Mouse (Mus musculus): Measurements from ENCODE around the gene Herc3. TPM values are rescaled to one million over a fixed set of nuclear protein-coding genes. Genes with fewer than 3 reads are reported as not detected.

Gene Herc3
- polyA plus RNA-seq, 1 experiment from 2014 or later, result 13.8 TPM

GRCm38 (mm10) chr6:58904551-58904950 is 73.3 kb downstream of the Herc3 start:
- no peak for ATAC-seq
- Histone ChIP-seq H3K4me1 (replicated peaks) (no peaks in the 10 kb centered on the region), H3K27me3 (replicated peaks) (no peaks in the 10 kb centered on the region), H3K9ac (no peak overlapping the region), H3K36me3 (peaks cover 2% of the 10 kb centered on the region; the same call in 1 of the 2 replicates), H3K4me2 (replicated peaks) (no peak overlapping the region), H3K4me3 (replicated peaks) (no peak overlapping the region), H3K9me3 (no peaks in the 10 kb centered on the region; the same call in 1 of the 2 replicates), H3K27ac (no peak overlapping the region)
- WGBS, result 57% methylated on average over 3 of the region's 3 CpGs

- Histone ChIP-seq H3K4me1 (replicated peaks) (no peaks in the 10 kb centered on the region), H3K9ac (peak within 1 kb of the TSS; percentile 39; the same call in 1 of the 2 replicates), H3K4me2 (replicated peaks) (peak within 1 kb of the TSS; percentile 69), H3K4me3 (replicated peaks) (peak within 1 kb of the TSS; percentile 43), H3K27me3 (replicated peaks) (no peaks in the 10 kb centered on the region), H3K36me3 (peaks cover 2% of the 10 kb centered on the region; the same call in 1 of the 2 replicates), H3K9me3 (no peaks in the 10 kb centered on the region; the same call in 1 of the 2 replicates), H3K27ac (no peak within 1 kb of the TSS)
- ATAC-seq, result peak; percentile 82
- WGBS, result 36% methylated on average over 34 of the region's 34 CpGs
Observed at GRCm38 (mm10) chr6:58906852-58907261, 75.6 kb downstream of the Herc3 start, which contains the start of gene Nap1l5. TSS of gene Nap1l5 (minus strand) at chr6:58907076.

- no peaks in the 10 kb centered on the region for H3K4me1 ChIP-seq (replicated peaks)
- no peaks in the 10 kb centered on the region for H3K27me3 ChIP-seq (replicated peaks)
- H3K4me2 ChIP-seq (replicated peaks), result peak overlapping the region; percentile 69
- H3K9ac ChIP-seq, result no peak overlapping the region
- WGBS, result 87% methylated on average over 8 of the region's 8 CpGs
- no peak overlapping the region for H3K27ac ChIP-seq
- H3K4me3 ChIP-seq (replicated peaks), result 0 out of 2 replicates have a peak overlapping the region, but pooled peaks have one; percentile 43
- peaks cover 2% of the 10 kb centered on the region; the same call in 1 of the 2 replicates for H3K36me3 ChIP-seq
- no peaks in the 10 kb centered on the region; the same call in 1 of the 2 replicates for H3K9me3 ChIP-seq
- ATAC-seq, result no peak
Observed at GRCm38 (mm10) chr6:58907336-58907735, 76.1 kb downstream of the Herc3 start.

GRCm38 (mm10) chr6:58907791-58908190 is 76.5 kb downstream of the Herc3 start:
- Histone ChIP-seq H3K4me2 (replicated peaks) (no peak overlapping the region), H3K36me3 (peaks cover 2% of the 10 kb centered on the region; the same call in 1 of the 2 replicates), H3K9ac (no peak overlapping the region), H3K27ac (no peak overlapping the region), H3K4me1 (replicated peaks) (no peaks in the 10 kb centered on the region), H3K9me3 (no peaks in the 10 kb centered on the region; the same call in 1 of the 2 replicates), H3K27me3 (replicated peaks) (no peaks in the 10 kb centered on the region), H3K4me3 (replicated peaks) (no peak overlapping the region)
- no peak for ATAC-seq
- 82% methylated on average over 2 of the region's 2 CpGs for WGBS

GRCm38 (mm10) chr6:58912842-58913241 is 81.6 kb downstream of the Herc3 start:
- Histone ChIP-seq H3K27me3 (replicated peaks) (no peaks in the 10 kb centered on the region), H3K9ac (no peak overlapping the region), H3K4me2 (replicated peaks) (no peak overlapping the region), H3K4me3 (replicated peaks) (no peak overlapping the region), H3K9me3 (no peaks in the 10 kb centered on the region), H3K36me3 (no peaks in the 10 kb centered on the region), H3K27ac (peak overlapping the region; percentile 36; the same call in 1 of the 2 replicates), H3K4me1 (replicated peaks) (no peaks in the 10 kb centered on the region)
- 60% methylated on average over 5 of the region's 5 CpGs for WGBS
- no peak; the same call in 1 of the 2 replicates for ATAC-seq

- ATAC-seq, result peak; percentile 74
- WGBS, result 45% methylated on average over 3 of the region's 3 CpGs
- Histone ChIP-seq H3K4me2 (replicated peaks) (no peak overlapping the region), H3K27ac (no peak overlapping the region), H3K9ac (no peak overlapping the region), H3K9me3 (no peaks in the 10 kb centered on the region), H3K27me3 (replicated peaks) (no peaks in the 10 kb centered on the region), H3K4me3 (replicated peaks) (no peak overlapping the region), H3K4me1 (replicated peaks) (no peaks in the 10 kb centered on the region), H3K36me3 (no peaks in the 10 kb centered on the region)
Observed at GRCm38 (mm10) chr6:58913551-58913950, 82.3 kb downstream of the Herc3 start.

- Histone ChIP-seq H3K27ac (no peak overlapping the region), H3K4me2 (replicated peaks) (no peak overlapping the region), H3K4me1 (replicated peaks) (no peaks in the 10 kb centered on the region), H3K27me3 (replicated peaks) (no peaks in the 10 kb centered on the region), H3K36me3 (no peaks in the 10 kb centered on the region), H3K9me3 (no peaks in the 10 kb centered on the region), H3K4me3 (replicated peaks) (no peak overlapping the region), H3K9ac (no peak overlapping the region)
- ATAC-seq, result no peak
- WGBS, result 47% methylated on average over 5 of the region's 5 CpGs
Observed at GRCm38 (mm10) chr6:58913971-58914370, 82.7 kb downstream of the Herc3 start.

- ATAC-seq, result no peak
- 86% methylated on average over 5 of the region's 5 CpGs for WGBS
- Histone ChIP-seq H3K4me2 (replicated peaks) (no peak overlapping the region), H3K9ac (no peak overlapping the region), H3K4me3 (replicated peaks) (no peak overlapping the region), H3K9me3 (no peaks in the 10 kb centered on the region), H3K27me3 (replicated peaks) (no peaks in the 10 kb centered on the region), H3K4me1 (replicated peaks) (no peaks in the 10 kb centered on the region), H3K36me3 (no peaks in the 10 kb centered on the region), H3K27ac (no peak overlapping the region)
Observed at GRCm38 (mm10) chr6:58916498-58916897, 85.2 kb downstream of the Herc3 start.

GRCm38 (mm10) chr6:58920735-58921134 is 89.5 kb downstream of the Herc3 start:
- Histone ChIP-seq H3K9ac (no peak overlapping the region), H3K9me3 (no peaks in the 10 kb centered on the region), H3K27me3 (replicated peaks) (no peaks in the 10 kb centered on the region), H3K36me3 (no peaks in the 10 kb centered on the region), H3K4me3 (replicated peaks) (no peak overlapping the region), H3K4me2 (replicated peaks) (no peak overlapping the region), H3K27ac (no peak overlapping the region), H3K4me1 (replicated peaks) (no peaks in the 10 kb centered on the region)
- no peak for ATAC-seq
- 84% methylated on average over 6 of the region's 6 CpGs for WGBS

- H3K4me1 ChIP-seq (replicated peaks), result no peaks in the 10 kb centered on the region
- no peak overlapping the region for H3K4me3 ChIP-seq (replicated peaks)
- H3K27me3 ChIP-seq (replicated peaks), result no peaks in the 10 kb centered on the region
- H3K9ac ChIP-seq, result no peak overlapping the region
- no peaks in the 10 kb centered on the region for H3K36me3 ChIP-seq
- whole genome bisulfite sequencing, result 47% methylated on average over 3 of the region's 3 CpGs
- H3K9me3 ChIP-seq, result no peaks in the 10 kb centered on the region
- no peak for ATAC-seq
- H3K4me2 ChIP-seq (replicated peaks), result no peak overlapping the region
- no peak overlapping the region for H3K27ac ChIP-seq
Observed at GRCm38 (mm10) chr6:58921623-58922022, 90.4 kb downstream of the Herc3 start.

GRCm38 (mm10) chr6:58922511-58922910 is 91.2 kb downstream of the Herc3 start:
- H3K9ac ChIP-seq, result no peak overlapping the region
- no peak for ATAC-seq
- H3K36me3 ChIP-seq, result no peaks in the 10 kb centered on the region
- no peak overlapping the region for H3K4me3 ChIP-seq (replicated peaks)
- no peak overlapping the region for H3K4me2 ChIP-seq (replicated peaks)
- no peaks in the 10 kb centered on the region for H3K9me3 ChIP-seq
- WGBS, result 71% methylated on average over 5 of the region's 5 CpGs
- no peaks in the 10 kb centered on the region for H3K27me3 ChIP-seq (replicated peaks)
- no peak overlapping the region for H3K27ac ChIP-seq
- H3K4me1 ChIP-seq (replicated peaks), result no peaks in the 10 kb centered on the region

GRCm38 (mm10) chr6:58927881-58928280 is 96.6 kb downstream of the Herc3 start:
- H3K36me3 ChIP-seq, result no peaks in the 10 kb centered on the region
- no peaks in the 10 kb centered on the region for H3K9me3 ChIP-seq
- H3K4me2 ChIP-seq (replicated peaks), result no peak overlapping the region
- H3K9ac ChIP-seq, result no peak overlapping the region
- no peak for ATAC-seq
- 73% methylated on average over 2 of the region's 2 CpGs for WGBS
- H3K4me3 ChIP-seq (replicated peaks), result no peak overlapping the region
- no peak overlapping the region for H3K27ac ChIP-seq
- no peaks in the 10 kb centered on the region for H3K4me1 ChIP-seq (replicated peaks)
- H3K27me3 ChIP-seq (replicated peaks), result no peaks in the 10 kb centered on the region

GRCm38 (mm10) chr6:58929911-58930431 is 98.7 kb downstream of the Herc3 start:
- ATAC-seq, result no peak
- H3K9me3 ChIP-seq, result no peaks in the 10 kb centered on the region
- H3K27me3 ChIP-seq (replicated peaks), result no peaks in the 10 kb centered on the region

More at GRCm38 (mm10) chr6:58929911-58930431, 98.7 kb downstream of the Herc3 start:
- H3K27ac ChIP-seq, result no peak overlapping the region
- H3K4me1 ChIP-seq (replicated peaks), result no peaks in the 10 kb centered on the region
- no peak overlapping the region for H3K9ac ChIP-seq
- H3K4me3 ChIP-seq (replicated peaks), result no peak overlapping the region
- H3K36me3 ChIP-seq, result no peaks in the 10 kb centered on the region
- 84% methylated on average over 9 of the region's 9 CpGs for WGBS
- no peak overlapping the region for H3K4me2 ChIP-seq (replicated peaks)
